Mouse (Mus musculus): Measurements from ENCODE around the gene Trim3. TPM values are rescaled to one million over a fixed set of nuclear protein-coding genes. Genes with fewer than 3 reads are reported as not detected.

Trim3 gene
- total RNA-seq, 2 experiments from 2014 or later, result 51.4 to 56.7 TPM

DNA sequence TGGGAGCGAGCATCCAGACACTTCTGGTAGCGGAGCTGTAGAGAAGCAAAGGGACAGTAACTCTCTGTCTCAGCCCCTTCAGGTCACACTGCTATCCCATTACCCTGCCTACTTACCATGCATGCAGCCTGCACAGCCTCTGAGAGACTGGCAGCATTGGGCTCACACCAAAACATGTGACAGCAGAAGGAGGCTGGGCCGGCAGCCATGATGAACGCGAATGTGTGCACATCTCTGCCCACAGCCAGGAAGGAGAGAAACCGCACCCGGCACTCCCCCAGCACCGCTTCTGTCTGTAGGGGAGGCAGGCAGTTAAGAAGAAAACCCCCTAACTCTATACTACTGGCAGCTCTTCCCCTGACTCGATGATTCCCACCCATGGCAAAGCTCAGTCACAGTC lies 74.4 kb downstream of the Trim3 start:
- DNase-seq (ENCODE audit: low spot score in 2 of 2), result no peak

DNA sequence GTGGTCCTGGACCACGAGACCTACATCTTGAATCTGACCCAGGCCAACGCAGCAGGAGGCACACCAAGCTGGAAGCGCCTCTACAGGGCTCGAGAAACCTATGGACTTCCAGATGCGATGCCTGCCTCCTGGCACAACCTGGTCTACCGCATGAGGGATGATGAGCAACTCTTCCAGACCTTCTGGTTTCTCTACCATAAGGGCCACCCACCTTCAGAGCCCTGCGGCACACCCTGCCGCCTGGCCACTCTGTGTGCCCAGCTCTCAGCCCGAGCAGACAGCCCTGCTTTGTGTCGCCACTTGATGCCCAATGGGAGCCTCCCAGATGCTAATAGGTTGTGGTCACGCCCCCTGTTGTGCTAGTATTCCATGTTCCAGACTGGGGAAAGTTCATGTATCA lies 75.7 kb downstream of the Trim3 start:
- DNase-seq (ENCODE audit: low spot score in 2 of 2), result no peak

DNA sequence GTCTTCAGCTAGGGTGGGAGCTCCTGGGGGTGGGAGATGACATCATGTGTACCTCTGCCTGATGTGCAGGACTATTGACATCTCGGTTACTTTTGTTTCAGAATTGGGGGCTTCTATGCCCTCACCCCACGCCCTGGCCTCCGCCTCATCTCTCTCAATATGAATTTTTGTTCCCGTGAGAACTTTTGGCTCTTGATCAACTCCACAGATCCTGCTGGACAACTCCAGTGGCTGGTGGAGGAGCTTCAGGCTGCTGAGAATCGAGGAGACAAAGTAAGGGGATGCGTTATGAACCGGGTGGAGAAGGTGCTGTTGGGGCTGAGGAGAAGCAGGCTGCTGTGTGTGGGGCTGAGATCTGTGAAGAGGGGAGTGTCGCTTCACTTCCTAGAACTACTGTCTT lies 77.0 kb downstream of the Trim3 start:
- DNase-seq (ENCODE audit: low spot score in 2 of 2), result no peak

DNA sequence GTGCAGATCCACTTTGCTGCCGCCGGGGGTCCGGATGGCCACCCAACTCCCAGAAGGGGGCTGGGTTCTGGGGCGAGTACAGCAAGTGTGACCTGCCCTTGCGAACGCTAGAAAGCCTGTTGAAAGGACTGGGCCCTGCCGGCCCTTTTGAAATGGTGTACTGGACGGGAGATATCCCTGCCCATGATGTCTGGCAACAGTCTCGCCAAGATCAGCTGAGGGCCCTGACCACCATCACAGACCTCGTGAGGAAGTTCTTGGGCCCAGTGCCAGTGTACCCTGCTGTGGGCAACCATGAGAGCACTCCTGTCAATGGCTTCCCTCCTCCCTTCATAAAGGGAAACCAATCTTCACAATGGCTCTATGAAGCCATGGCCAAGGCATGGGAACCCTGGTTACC lies 77.8 kb downstream of the Trim3 start:
- DNase-seq (ENCODE audit: low spot score in 2 of 2), result no peak

Other genes with a start within 250 kb of the Trim3 start
- 10 to 100 TPM; 35.0 to 41.9 TPM for gene Fam160a2, start 233.5 kb downstream of the Trim3 start, total RNA-seq (2021)
- not detected for gene Cnga4, start 229.0 kb downstream of the Trim3 start, total RNA-seq (2021)
- gene Cckbr, start 207.8 kb downstream of the Trim3 start, total RNA-seq (2021), result under 1 TPM; 0.22 to 0.23 TPM
- 10 to 100 TPM; 53.5 to 56.8 TPM for gene Cavin3, start 151.3 kb downstream of the Trim3 start, total RNA-seq (2021)
- 10 to 100 TPM; 39.4 to 40.3 TPM for gene Smpd1, start 79.2 kb downstream of the Trim3 start, total RNA-seq (2021)
- 10 to 100 TPM; 36.8 to 42.3 TPM for gene Apbb1, start 51.9 kb downstream of the Trim3 start, total RNA-seq (2021)
- gene Hpx, start 33.4 kb downstream of the Trim3 start, total RNA-seq (2021), result 100 to 1,000 TPM in 1 of 2 experiments, 10 to 100 TPM in 1; 10.6 to 269 TPM
- 100 to 1,000 TPM; 115 to 116 TPM for gene Timm10b, start 6.5 kb upstream of the Trim3 start, total RNA-seq (2021)
- gene Arfip2, start 6.8 kb upstream of the Trim3 start, total RNA-seq (2021), result 10 to 100 TPM; 74.7 to 80.7 TPM
- gene Gm45799, start 7.0 kb upstream of the Trim3 start, total RNA-seq (2021), result 10 to 100 TPM in 1 of 2 experiments, 1 to 10 TPM in 1; 8.5 to 12.2 TPM
- gene Dnhd1, start 17.3 kb upstream of the Trim3 start, total RNA-seq (2021), result 1 to 10 TPM; 5.9 to 7.1 TPM
- 100 to 1,000 TPM; 145 to 148 TPM for gene Ilk, start 103.0 kb upstream of the Trim3 start, total RNA-seq (2021)
- gene Rrp8, start 103.8 kb upstream of the Trim3 start, total RNA-seq (2021), result 10 to 100 TPM; 21.0 to 21.2 TPM
- gene Taf10, start 110.8 kb upstream of the Trim3 start, total RNA-seq (2021), result 100 to 1,000 TPM; 161 to 175 TPM
- 10 to 100 TPM; 85.0 to 95.7 TPM for gene Tpp1, start 118.7 kb upstream of the Trim3 start, total RNA-seq (2021)
- 10 to 100 TPM; 23.7 to 29.4 TPM for gene Dchs1, start 154.1 kb upstream of the Trim3 start, total RNA-seq (2021)
- 100 to 1,000 TPM; 170 to 182 TPM for gene Mrpl17, start 177.5 kb upstream of the Trim3 start, total RNA-seq (2021)